Mouse (Mus musculus) CD4-positive naive resting alpha-beta T cell, adult 57 days (primary cell): ENCODE data around the gene 1700016H13Rik. TPM values are rescaled to one million over a fixed set of nuclear protein-coding genes. Genes with fewer than 3 reads are reported as not detected.

Experiments used
- total RNA-seq: library from RNA; stranded (reverse); gene quantifications from one replicate; pipeline ENCODE4 v1.2.4, GENCODE M21; 2023

The 1700016H13Rik gene
- total RNA-seq, result not detected

GRCm38 (mm10) chr5:103655346-103656118, at the start of gene 1700016H13Rik:
1700016H13Rik (minus strand) TSS chr5:103656010.

GRCm38 (mm10) chr5:103691624-103692530, 36.1 kb upstream of the 1700016H13Rik start, which contains the start of gene Aff1:
Aff1 (plus strand) TSS chr5:103692374.

GRCm38 (mm10) chr5:103629111-103629764, 26.6 kb downstream of the 1700016H13Rik start, which contains the start of gene Slc10a6:
Slc10a6 (minus strand) TSS chr5:103629403.

Other genes starting within 250 kb of the 1700016H13Rik start
- 7.1 TPM for gene Ptpn13, start 230.8 kb downstream of the 1700016H13Rik start, total RNA-seq
- not detected for gene Slc10a6, start 26.6 kb downstream of the 1700016H13Rik start, total RNA-seq
- 111 TPM for gene Aff1, start 36.4 kb upstream of the 1700016H13Rik start, total RNA-seq